Comparison of ENCODE assay signal across 9 mouse cellular contexts in the genomic region with DNA sequence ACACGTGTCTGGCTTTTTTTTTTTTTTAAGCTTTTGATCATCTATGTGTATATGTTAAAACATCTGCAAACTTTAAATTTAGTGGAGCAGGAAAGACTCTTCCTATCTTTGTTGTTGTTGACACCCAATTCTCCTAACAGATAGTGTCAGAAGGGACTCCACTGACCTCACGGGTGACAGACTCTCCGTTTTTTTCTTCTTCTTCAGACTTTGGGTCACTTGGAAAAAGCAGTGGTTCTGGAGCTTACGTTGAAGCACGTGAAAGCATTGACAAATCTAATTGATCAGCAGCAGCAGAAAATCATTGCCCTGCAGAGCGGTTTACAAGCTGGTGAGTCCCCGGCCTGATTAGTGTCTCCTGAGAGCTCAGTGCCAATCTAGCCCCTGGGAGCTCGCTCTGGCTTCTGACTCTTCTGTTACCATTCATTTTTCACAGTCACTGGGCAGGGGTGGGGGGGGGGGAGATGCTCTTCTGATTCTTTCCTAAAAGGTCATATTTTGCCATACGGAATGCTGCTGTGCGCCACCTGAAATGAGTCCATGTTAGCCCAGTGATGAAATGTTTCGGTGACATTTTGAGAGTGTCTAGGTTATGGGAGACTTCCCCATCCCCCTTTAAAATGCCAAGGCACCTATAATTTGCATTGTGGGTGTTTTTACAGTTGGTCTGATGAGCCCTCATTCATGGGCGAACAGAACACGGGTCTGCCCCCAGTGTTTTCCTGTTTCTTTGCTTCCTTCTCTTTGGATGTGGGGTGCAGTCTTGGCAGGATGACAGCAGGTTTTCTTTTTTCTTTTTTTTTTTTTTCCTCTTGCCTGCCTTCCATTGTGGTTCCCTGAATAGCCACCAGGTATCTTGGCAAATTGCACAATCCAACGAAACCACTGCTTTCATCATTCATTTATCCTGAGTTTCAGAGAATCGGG. TPM values are rescaled to one million over a fixed set of nuclear protein-coding genes. Genes with fewer than 3 reads are reported as not detected.
DNase-seq lines count a peak whose midpoint lies in the region; ATAC-seq and TF ChIP-seq lines count a peak whose summit lies in the region.
"Had no signal": no experiment of that assay in that cellular context is flagged by ENCODE, and none has a peak within 500 bp of the region (broad histone marks: within the 10 kb centered on the region; RNA-seq: fewer than 3 reads in every experiment).

No protein-coding gene starts in this region.

- H3K27ac ChIP-seq in gastrocnemius, adult 2 months: peak overlapping the region; percentile 100
- H3K27ac ChIP-seq in intestine, embryonic 15.5 days: no peak overlapping the region
- H3K27ac ChIP-seq in stomach, embryonic 15.5 days: no peak overlapping the region

- peak overlapping the region; percentile 82 for H3K4me2 ChIP-seq in intestine, embryonic 15.5 days (replicated peaks)
- peak overlapping the region; percentile 88 for H3K4me2 ChIP-seq in stomach, embryonic 15.5 days

- ATAC-seq in megakaryocyte, adult 5-6 weeks (ENCODE audit: poor library complexity, severe bottlenecking): no peak
- no peak for ATAC-seq in intestine, embryonic 15.5 days
- ATAC-seq in stomach, embryonic 15.5 days (ENCODE audit: insufficient read depth, low FRiP score, low read depth): no peak
- ATAC-seq: Patski had no signal

- 71% methylated on average over 15 of the region's 15 CpGs for WGBS in intestine, embryonic 15.5 days
- WGBS in stomach, embryonic 15.5 days: 66% methylated on average over 15 of the region's 15 CpGs

- H3K9ac ChIP-seq in intestine, embryonic 15.5 days: peak overlapping the region; percentile 23; the same call in 1 of the 2 replicates
- no peak overlapping the region for H3K9ac ChIP-seq in stomach, embryonic 15.5 days

- no peaks in the 10 kb centered on the region for H3K9me3 ChIP-seq in megakaryocyte, embryonic 14.5 days
- no peaks in the 10 kb centered on the region for H3K9me3 ChIP-seq in intestine, embryonic 15.5 days
- H3K9me3 ChIP-seq in stomach, embryonic 15.5 days: no peaks in the 10 kb centered on the region

- TF ChIP-seq CTCF in gastrocnemius, adult 2 months (IDR thresholded peaks at IDR 0.05): no peak; the same call in 1 of the 2 replicates

- H3K4me3 ChIP-seq in gastrocnemius, adult 2 months: peak overlapping the region; percentile 88
- peak overlapping the region; percentile 93 for H3K4me3 ChIP-seq in megakaryocyte, embryonic 14.5 days (replicated peaks)
- H3K4me3 ChIP-seq in intestine, embryonic 15.5 days (replicated peaks): peak overlapping the region; percentile 64
- H3K4me3 ChIP-seq in stomach, embryonic 15.5 days (replicated peaks): peak overlapping the region; percentile 66

- H3K36me3 ChIP-seq in megakaryocyte, embryonic 14.5 days (replicated peaks; ENCODE audit: low read length): peaks cover 42% of the 10 kb centered on the region
- H3K36me3 ChIP-seq in intestine, embryonic 15.5 days: peaks cover 12% of the 10 kb centered on the region
- H3K36me3 ChIP-seq in stomach, embryonic 15.5 days: peaks cover 8% of the 10 kb centered on the region; the same call in 1 of the 2 replicates

- H3K4me1 ChIP-seq in megakaryocyte, embryonic 14.5 days: peaks cover 80% of the 10 kb centered on the region
- peaks cover 24% of the 10 kb centered on the region for H3K4me1 ChIP-seq in intestine, embryonic 15.5 days (replicated peaks)
- peaks cover 10% of the 10 kb centered on the region; the same call in 1 of the 2 replicates for H3K4me1 ChIP-seq in stomach, embryonic 15.5 days

- peak; percentile 30 for DNase-seq in gastrocnemius, adult 2 months
- no peak for DNase-seq in gastrocnemius, postnatal 4 days (ENCODE audit: low spot score in 2 of 2)
- DNase-seq in left cerebral cortex, postnatal 36 days (ENCODE audit: low spot score in 2 of 2): no peak
- no peak for DNase-seq in gastrocnemius, postnatal 25 days

- H3K27me3 ChIP-seq in megakaryocyte, embryonic 14.5 days (replicated peaks): no peaks in the 10 kb centered on the region
- no peaks in the 10 kb centered on the region for H3K27me3 ChIP-seq in intestine, embryonic 15.5 days (replicated peaks)
- no peaks in the 10 kb centered on the region for H3K27me3 ChIP-seq in stomach, embryonic 15.5 days (replicated peaks)
- H3K27me3 ChIP-seq: Patski had no signal

- intact Hi-C loops in gastrocnemius, adult 2 months (cut with DNase I): no loop called here
- intact Hi-C loops in left cerebral cortex, postnatal 36 days (cut with DNase I): loop anchor here (5.0 kb wide), 1 partner anchor 110 kb away; no protein-coding TSS in a partner anchor

RNA-seq across cellular contexts. Expression of a gene that starts 2.1 kb away (rescaled TPM):
- 100 to 1,000 TPM in 1 of 2 experiments, 10 to 100 TPM in 1; 70.0 to 124 TPM for total RNA-seq in gastrocnemius, adult 2 months (2021)
- 10 to 100 TPM; 58.2 to 82.9 TPM for total RNA-seq in gastrocnemius, postnatal 4 days (2021)
- 12.0 and 24.0 TPM in 2 replicates for polyA plus RNA-seq in megakaryocyte, embryonic 14.5 days (2012; ENCODE audit: insufficient read depth, low replicate concordance)
- 5.7 and 11.9 TPM in 2 replicates for total RNA-seq in megakaryocyte, adult 5-6 weeks (2015)
- 11.6 and 14.3 TPM in 2 replicates for total RNA-seq in megakaryocyte, adult 5-6 weeks (2017)
- 46.4 and 50.1 TPM in 2 replicates for polyA plus RNA-seq in intestine, embryonic 15.5 days (2015; fragmentation: Nextera tagmentation; extraction: Ambion mirVana)
- polyA plus RNA-seq in stomach, embryonic 15.5 days (2015; fragmentation: Nextera tagmentation; extraction: Ambion mirVana): 27.4 TPM in 2 replicates
- 100 to 1,000 TPM in 1 of 2 experiments, 10 to 100 TPM in 1; 94.0 to 104 TPM for total RNA-seq in left cerebral cortex, postnatal 36 days (2021)
- 10 to 100 TPM; 61.9 to 69.2 TPM for total RNA-seq in gastrocnemius, postnatal 25 days (2021)
